Mouse (Mus musculus) adrenal gland, adult 18-20 months (tissue): ENCODE measurements around the gene Adgrl1. TPM values are rescaled to one million over a fixed set of nuclear protein-coding genes. Genes with fewer than 3 reads are reported as not detected.

Experiments
- DNase-seq, 2 experiments: peaks; one replicate each; pipeline ENCODE4 v3.0.0; 2021 to 2022; ENCODE audit warnings: low spot score in 2 of 2
- long read RNA-seq, 2 experiments: library from polyadenylated mRNA; stranded (forward); transcript quantifications; one replicate each; pipeline ENCODE4 v2.0.0; 2021
- total RNA-seq, 2 experiments: library from RNA; stranded (reverse); gene quantifications; 1 replicate in 1 of 2; 2 replicates in 1 of 2; pipeline ENCODE4 v1.2.3; 2021

Adgrl1 gene
- total RNA-seq = 10 to 100 TPM; 39.6 to 76.0 TPM
- long read RNA-seq, experiment 1, full-length matches to known transcripts = 1 of 13 reads
- long read RNA-seq, experiment 1, partial matches to known transcripts = 8 of 13 reads
- long read RNA-seq, experiment 1, other reads (novel, unspliced or antisense) = 4 of 13 reads
- long read RNA-seq, experiment 2, partial matches to known transcripts = 12 of 56 reads
- long read RNA-seq, experiment 2, other reads (novel, unspliced or antisense) = 44 of 56 reads

GRCm38 (mm10) chr8:83899363-83900252, at the start of gene Adgrl1:
Gene Adgrl1 (plus strand): TSS chr8:83900105.
- DNase-seq = peak; percentile 85 to 88

GRCm38 (mm10) chr8:83852329-83852728, 47.6 kb upstream of the Adgrl1 start:
- DNase-seq = no peak

- DNase-seq = no peak
Measured at GRCm38 (mm10) chr8:83853323-83854050, 46.4 kb upstream of the Adgrl1 start.

- no peak for DNase-seq
Measured at GRCm38 (mm10) chr8:83856486-83857065, 43.3 kb upstream of the Adgrl1 start.

GRCm38 (mm10) chr8:83862439-83863268, 37.3 kb upstream of the Adgrl1 start:
- no peak for DNase-seq

DNA sequence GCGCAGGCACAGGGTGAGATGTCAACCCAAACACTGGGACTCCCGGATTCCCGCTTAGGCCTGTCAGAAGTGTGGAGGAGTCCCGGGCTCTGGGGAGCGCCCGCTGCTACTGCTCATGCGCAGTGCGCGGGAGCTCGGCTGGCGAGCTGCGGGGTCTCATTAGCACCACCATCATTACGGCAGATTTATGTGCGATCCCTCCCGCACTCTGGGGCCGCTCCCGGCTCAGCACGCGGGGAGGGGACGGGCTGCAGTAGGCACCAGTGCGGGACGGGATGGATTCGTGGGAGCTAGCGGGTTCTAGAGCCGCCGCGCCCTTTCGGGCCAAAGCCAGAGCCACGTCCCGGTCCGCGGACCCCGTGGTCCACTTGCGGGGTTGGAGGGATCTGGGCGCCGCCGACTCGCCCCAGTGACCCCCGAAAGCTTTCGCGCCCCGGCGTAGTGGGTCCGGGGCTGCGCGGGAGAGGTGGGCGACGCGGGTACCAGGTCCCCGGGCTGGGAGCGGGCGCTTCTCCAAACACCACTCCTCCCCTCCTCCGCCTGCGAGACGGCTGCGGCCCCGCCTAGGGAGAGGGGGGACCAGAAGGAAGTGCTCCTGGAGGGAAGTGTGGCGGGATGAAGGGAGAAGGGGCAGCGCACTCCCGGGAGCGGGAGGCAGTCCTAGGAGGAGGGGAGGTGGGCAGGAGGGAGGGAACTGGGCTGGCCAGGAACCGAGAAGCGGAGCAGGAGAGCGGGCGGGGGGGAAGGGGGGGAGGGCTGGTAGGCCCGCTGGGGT, 24.8 kb upstream of the Adgrl1 start:
- DNase-seq = peak; percentile 33 to 41

GRCm38 (mm10) chr8:83875656-83876040, 24.3 kb upstream of the Adgrl1 start:
- no peak for DNase-seq

- DNase-seq = no peak
Measured at GRCm38 (mm10) chr8:83876080-83876837, 23.6 kb upstream of the Adgrl1 start.

- no peak for DNase-seq
Measured at GRCm38 (mm10) chr8:83876838-83877223, 23.1 kb upstream of the Adgrl1 start.

DNA sequence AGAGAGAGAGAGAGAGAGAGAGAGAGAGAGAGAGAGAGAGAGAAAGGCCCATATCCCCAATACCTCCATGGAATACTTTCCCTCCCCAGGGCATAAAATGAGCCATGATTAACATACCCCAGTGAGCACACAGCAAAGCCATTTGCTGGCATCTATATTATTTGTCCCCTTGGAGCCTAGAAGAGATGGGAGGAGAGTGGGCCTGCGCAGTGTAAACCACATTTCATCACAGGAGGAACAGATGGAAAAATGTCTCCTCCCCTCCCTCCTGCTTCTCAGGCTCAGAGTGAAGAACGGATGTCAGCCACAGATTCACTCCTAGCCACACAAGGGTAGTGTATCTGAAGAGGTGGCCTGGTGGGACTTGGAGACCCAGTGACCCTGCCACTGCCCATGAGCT, 11.5 kb upstream of the Adgrl1 start:
- DNase-seq = no peak

- no peak for DNase-seq
Measured at GRCm38 (mm10) chr8:83892061-83892460, 7.8 kb upstream of the Adgrl1 start.

- DNase-seq = peak; percentile 84 to 85
Measured at GRCm38 (mm10) chr8:83893915-83894314, 6.0 kb upstream of the Adgrl1 start.

- no peak for DNase-seq
Measured at GRCm38 (mm10) chr8:83895894-83896293, 4.0 kb upstream of the Adgrl1 start.

DNA sequence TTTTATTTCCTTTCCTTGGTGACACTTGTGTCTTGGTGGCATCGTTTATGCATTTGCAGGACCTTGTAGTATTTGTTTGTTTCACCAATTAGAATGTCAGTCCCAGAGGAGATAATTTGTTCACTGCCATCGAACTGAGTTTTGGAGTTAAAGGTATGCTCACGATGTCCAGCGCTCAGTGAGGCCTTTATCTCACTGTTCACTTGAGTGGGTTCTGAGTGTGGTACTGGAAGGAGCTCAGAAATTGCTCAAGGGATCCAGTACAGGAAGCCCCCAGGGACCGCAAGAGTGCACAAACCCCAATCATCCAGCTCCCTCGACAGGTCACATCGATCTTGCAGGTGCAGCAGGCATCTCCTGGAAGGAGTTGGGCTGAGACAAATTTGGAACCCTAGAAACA, 3.4 kb upstream of the Adgrl1 start:
- no peak for DNase-seq

- peak in 1 of 2 experiments; percentile 67 for DNase-seq
Measured at GRCm38 (mm10) chr8:83897211-83897610, 2.7 kb upstream of the Adgrl1 start.

DNA sequence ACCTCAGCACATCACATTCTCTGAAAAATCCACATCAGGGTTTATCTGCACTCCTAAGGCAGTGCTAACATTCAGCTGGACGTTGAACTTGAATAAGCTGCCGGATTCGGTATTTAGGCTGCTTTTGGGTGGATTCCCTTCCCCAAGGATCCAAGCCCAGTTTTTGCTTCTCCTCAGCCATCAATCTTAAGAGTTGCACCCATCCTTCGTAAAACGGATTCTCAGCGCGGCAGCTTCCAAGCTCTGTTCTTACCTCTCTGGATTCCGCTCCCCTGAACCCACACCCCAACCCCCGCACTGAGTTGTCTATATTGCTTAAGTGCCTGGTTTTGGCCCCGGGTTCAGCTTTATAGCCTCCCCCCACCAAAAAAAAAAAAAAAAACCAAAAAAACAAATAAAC, 1.4 kb upstream of the Adgrl1 start:
- no peak for DNase-seq

DNA sequence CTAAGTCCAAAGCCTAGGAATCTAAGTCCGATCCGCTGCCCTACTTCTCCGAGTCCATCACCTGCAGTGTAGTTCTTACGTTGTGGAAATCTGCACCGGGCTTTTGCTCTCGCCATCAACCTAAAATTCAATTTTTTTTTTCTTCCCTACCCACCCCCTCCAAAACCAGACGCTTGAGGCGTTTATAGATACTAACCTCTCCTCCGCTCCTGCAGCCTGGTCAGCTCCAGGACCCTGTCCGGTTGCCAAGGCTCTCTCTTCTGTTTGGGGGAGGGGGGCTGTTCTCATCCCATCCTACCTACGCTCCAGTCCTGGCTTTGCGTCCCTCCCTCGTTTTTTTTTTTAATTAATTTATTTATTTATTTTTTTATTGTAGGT, 931 bp upstream of the Adgrl1 start:
- no peak for DNase-seq

DNA sequence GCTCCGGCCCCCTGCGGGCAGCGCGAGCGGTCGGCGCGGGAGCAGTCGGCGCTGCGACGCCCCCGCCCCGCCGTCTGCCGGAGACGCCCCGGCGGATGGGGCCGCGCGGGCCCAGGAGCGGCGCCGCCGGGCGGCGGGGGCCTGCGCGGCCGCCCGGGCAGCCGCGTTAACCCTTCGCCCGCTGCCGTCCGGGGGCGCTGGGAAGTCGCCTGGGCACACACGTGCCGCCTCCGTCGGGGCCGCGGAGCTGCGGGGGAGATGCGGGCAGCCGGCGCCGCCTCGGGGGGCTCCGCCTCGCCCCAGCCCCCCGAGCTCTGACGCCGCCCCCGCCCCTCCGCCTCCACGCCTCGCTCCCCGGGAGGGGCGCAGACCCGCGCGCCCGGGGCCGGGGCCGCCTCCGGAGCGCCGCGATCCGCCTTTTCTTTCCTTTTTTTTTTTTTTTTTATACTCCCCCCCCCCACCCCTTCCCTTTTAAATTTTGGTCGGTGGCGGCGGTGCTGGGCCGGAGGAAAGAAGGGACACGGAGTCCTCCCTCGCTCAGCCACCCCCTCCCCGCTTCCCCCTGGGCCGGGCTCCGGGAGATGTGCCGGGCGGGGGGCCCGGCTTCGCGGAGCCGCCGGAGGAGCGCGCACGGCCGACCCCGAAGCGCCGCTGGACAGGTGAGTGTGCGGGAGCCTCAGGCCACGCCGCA, 506 bp downstream of the Adgrl1 start:
- no peak for DNase-seq

GRCm38 (mm10) chr8:83900957-83901270, 1.0 kb downstream of the Adgrl1 start:
- no peak for DNase-seq
